Mouse (Mus musculus): ENCODE results near the gene Akap13.
A peak's percentile ranks its signal among the peaks of the same experiment; 100 is the strongest.

Gene Akap13

GRCm38 (mm10) chr7:75516716-75517619 lies 61.6 kb downstream of the Akap13 start:
- DNase-seq (ENCODE audit: low read depth), result peak; percentile 51

GRCm38 (mm10) chr7:75520531-75520930 lies 65.2 kb downstream of the Akap13 start:
- no peak for DNase-seq (ENCODE audit: low read depth)

- no peak for DNase-seq (ENCODE audit: low read depth)
Measured at GRCm38 (mm10) chr7:75521199-75521598, 65.9 kb downstream of the Akap13 start.

GRCm38 (mm10) chr7:75522226-75522625 lies 66.9 kb downstream of the Akap13 start:
- peak; percentile 37 for DNase-seq (ENCODE audit: low read depth)

- DNase-seq (ENCODE audit: low read depth), result no peak
Measured at GRCm38 (mm10) chr7:75524789-75525569, 69.6 kb downstream of the Akap13 start.

GRCm38 (mm10) chr7:75525716-75526401 lies 70.5 kb downstream of the Akap13 start:
- no peak for DNase-seq (ENCODE audit: low read depth)

- no peak for DNase-seq (ENCODE audit: low read depth)
Measured at GRCm38 (mm10) chr7:75528751-75529150, 73.4 kb downstream of the Akap13 start.

- DNase-seq (ENCODE audit: low read depth), result no peak
Measured at GRCm38 (mm10) chr7:75529857-75530437, 74.6 kb downstream of the Akap13 start.

- DNase-seq (ENCODE audit: low read depth), result no peak
Measured at GRCm38 (mm10) chr7:75530642-75531041, 75.3 kb downstream of the Akap13 start.

GRCm38 (mm10) chr7:75533079-75533478 lies 77.7 kb downstream of the Akap13 start:
- no peak for DNase-seq (ENCODE audit: low read depth)

- no peak for DNase-seq (ENCODE audit: low read depth)
Measured at GRCm38 (mm10) chr7:75536298-75536697, 81.0 kb downstream of the Akap13 start.

GRCm38 (mm10) chr7:75537567-75537966 lies 82.2 kb downstream of the Akap13 start:
- no peak for DNase-seq (ENCODE audit: low read depth)

- DNase-seq (ENCODE audit: low read depth), result no peak
Measured at GRCm38 (mm10) chr7:75538513-75538912, 83.2 kb downstream of the Akap13 start.

GRCm38 (mm10) chr7:75539168-75539567 lies 83.8 kb downstream of the Akap13 start:
- no peak for DNase-seq (ENCODE audit: low read depth)

- no peak for DNase-seq (ENCODE audit: low read depth)
Measured at GRCm38 (mm10) chr7:75549856-75550255, 94.5 kb downstream of the Akap13 start.

- DNase-seq (ENCODE audit: low read depth), result no peak
Measured at GRCm38 (mm10) chr7:75550791-75551336, 95.5 kb downstream of the Akap13 start.

GRCm38 (mm10) chr7:75553002-75553666 lies 97.8 kb downstream of the Akap13 start:
- DNase-seq (ENCODE audit: low read depth), result no peak

- DNase-seq (ENCODE audit: low read depth), result no peak
Measured at GRCm38 (mm10) chr7:75553667-75554045, 98.3 kb downstream of the Akap13 start.

GRCm38 (mm10) chr7:75554065-75554464 lies 98.7 kb downstream of the Akap13 start:
- DNase-seq (ENCODE audit: low read depth), result no peak

- peak; percentile 51 for DNase-seq (ENCODE audit: low read depth)
Measured at GRCm38 (mm10) chr7:75555940-75556339, 100.6 kb downstream of the Akap13 start.

GRCm38 (mm10) chr7:75558225-75558624 lies 102.9 kb downstream of the Akap13 start:
- no peak for DNase-seq (ENCODE audit: low read depth)
